Comparison of ENCODE assay signal across 8 mouse cellular contexts in the genomic region with DNA sequence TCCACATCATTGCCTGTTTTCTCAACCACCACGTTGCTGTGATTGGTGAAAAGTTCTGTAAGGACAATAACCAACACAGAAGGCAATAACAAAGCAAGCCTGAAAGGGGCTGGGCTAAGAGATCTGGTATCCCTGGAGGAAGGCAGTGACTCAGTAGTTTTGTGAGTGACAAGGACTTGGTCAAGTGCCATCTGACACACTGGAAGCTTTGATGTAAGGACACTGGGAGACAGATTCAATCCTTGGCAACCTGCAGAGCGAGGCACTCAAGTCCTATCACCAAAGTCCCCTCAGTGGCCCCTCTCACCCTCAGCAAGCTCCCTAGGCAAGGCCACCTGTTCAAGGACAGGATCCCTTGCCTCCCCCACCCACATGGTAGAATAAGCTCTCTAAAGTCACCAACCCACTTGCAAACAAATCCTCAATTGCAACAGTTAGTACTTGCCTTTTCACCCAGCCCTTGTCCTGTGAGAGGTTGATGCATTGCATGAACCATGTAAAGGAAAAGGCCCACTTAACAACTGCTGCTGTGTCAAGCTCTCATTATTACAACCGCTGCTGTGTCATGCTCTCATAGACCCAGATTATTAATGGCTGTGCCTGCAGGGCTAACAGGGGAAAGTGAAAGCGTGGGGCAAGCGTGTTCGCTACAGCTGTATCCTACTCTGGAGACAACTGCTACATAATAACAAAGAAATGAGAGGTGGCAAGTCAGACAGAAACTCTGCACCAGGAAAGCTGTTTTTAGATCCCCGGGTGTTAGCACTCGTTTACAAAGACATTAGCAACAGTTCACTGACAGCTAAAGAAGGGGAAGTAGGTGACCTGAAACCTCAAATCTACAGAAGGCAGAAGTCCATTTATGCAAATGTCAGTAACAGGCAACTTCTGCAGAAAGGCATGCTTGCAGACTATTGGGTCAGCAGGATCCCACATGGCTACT. TPM values are rescaled to one million over a fixed set of nuclear protein-coding genes. Genes with fewer than 3 reads are reported as not detected.
A peak's percentile ranks its signal among the peaks of the same experiment; 100 is the strongest.
DNase-seq lines count a peak whose midpoint lies in the region; ATAC-seq and TF ChIP-seq lines count a peak whose summit lies in the region.
"Had no signal": no experiment of that assay in that cellular context is flagged by ENCODE, and none has a peak within 500 bp of the region (broad histone marks: within the 10 kb centered on the region; RNA-seq: fewer than 3 reads in every experiment).

No protein-coding gene starts in this region.

- TF ChIP-seq EP300 in liver, embryonic 14.5 days (IDR thresholded peaks at IDR 0.05; ENCODE audit: low read depth), result no peak

- no peak overlapping the region for H3K9ac ChIP-seq in hindbrain, embryonic 14.5 days
- no peak overlapping the region for H3K9ac ChIP-seq in liver, embryonic 14.5 days (replicated peaks)
- no peak overlapping the region for H3K9ac ChIP-seq in neural tube, embryonic 11.5 days (ENCODE audit: low read length)

- H3K36me3 ChIP-seq in hindbrain, embryonic 14.5 days (replicated peaks; ENCODE audit: control insufficient read depth, insufficient read depth), result no peaks in the 10 kb centered on the region
- no peaks in the 10 kb centered on the region for H3K36me3 ChIP-seq in liver, embryonic 14.5 days (replicated peaks; ENCODE audit: control insufficient read depth, insufficient read depth, low read depth)
- H3K36me3 ChIP-seq in neural tube, embryonic 11.5 days (ENCODE audit: control insufficient read depth, insufficient read depth, low read length), result no peaks in the 10 kb centered on the region

- 22% methylated on average over 8 of the region's 8 CpGs for WGBS in hindbrain, embryonic 14.5 days
- WGBS in liver, embryonic 14.5 days (ENCODE audit: insufficient replicate concordance), result 15% methylated on average over 8 of the region's 8 CpGs
- 21% methylated on average over 8 of the region's 8 CpGs for WGBS in neural tube, embryonic 11.5 days

- no peak overlapping the region for H3K4me3 ChIP-seq in hindbrain, embryonic 14.5 days (replicated peaks; ENCODE audit: low read length)
- peak overlapping the region; percentile 17 to 41; a peak in 2 of 4 replicates for H3K4me3 ChIP-seq in liver, embryonic 14.5 days (ENCODE audit: insufficient read depth in 1 of 2, low read depth in 2 of 2, low read length in 2 of 2)
- no peak overlapping the region for H3K4me3 ChIP-seq in neural tube, embryonic 11.5 days (ENCODE audit: low read depth, low read length)
- H3K4me3 ChIP-seq: erythroblast, embryonic 14.5 days had no signal

- no peak for TF ChIP-seq CTCF in liver, embryonic 14.5 days (IDR thresholded peaks at IDR 0.05; ENCODE audit: low read depth)

- H3K27me3 ChIP-seq in hindbrain, embryonic 14.5 days (ENCODE audit: control insufficient read depth, insufficient read depth, low read length), result no peaks in the 10 kb centered on the region
- H3K27me3 ChIP-seq in liver, embryonic 14.5 days (ENCODE audit: control insufficient read depth, insufficient read depth, low read length), result no peaks in the 10 kb centered on the region
- no peaks in the 10 kb centered on the region for H3K27me3 ChIP-seq in neural tube, embryonic 11.5 days (ENCODE audit: control insufficient read depth, insufficient read depth, low read length)

- DNase-seq in MN1 (ENCODE audit: low spot score), result peak; percentile 65
- DNase-seq in adrenal gland, postnatal 36 days, result peak; percentile 77
- peak; percentile 49 for DNase-seq in hindbrain, embryonic 14.5 days (ENCODE audit: low spot score)
- DNase-seq in liver, embryonic 14.5 days (ENCODE audit: low read depth in 3 of 3, low spot score in 3 of 3), result no peak
- DNase-seq in neural tube, embryonic 11.5 days (ENCODE audit: low spot score), result peak; percentile 64
- no peak for DNase-seq in cerebellum, postnatal 10 days
- DNase-seq in left cerebral cortex, postnatal 25 days (ENCODE audit: low spot score in 2 of 2), result no peak

- 0 out of 2 replicates have a peak overlapping the region, but pooled peaks have one; percentile 5 for H3K4me2 ChIP-seq in hindbrain, embryonic 14.5 days (replicated peaks)
- H3K4me2 ChIP-seq in liver, embryonic 14.5 days (ENCODE audit: low read depth), result peak overlapping the region; percentile 24; the same call in 1 of the 2 replicates
- no peak overlapping the region for H3K4me2 ChIP-seq in neural tube, embryonic 11.5 days (ENCODE audit: low read depth)

- peaks cover 23% of the 10 kb centered on the region; the same call in 1 of the 2 replicates for H3K4me1 ChIP-seq in hindbrain, embryonic 14.5 days (replicated peaks; ENCODE audit: control insufficient read depth, insufficient read depth, low read length)
- peaks cover 0 to 2% of the 10 kb centered on the region in 2 experiments; a peak in 1 of 4 replicates for H3K4me1 ChIP-seq in liver, embryonic 14.5 days (replicated peaks; ENCODE audit: control insufficient read depth in 2 of 2, insufficient read depth in 2 of 2, low read length in 1 of 2)
- 0 out of 2 replicates have a peak, but pooled peaks cover 7% of the 10 kb centered on the region for H3K4me1 ChIP-seq in neural tube, embryonic 11.5 days (ENCODE audit: control insufficient read depth, insufficient read depth, low read length)

- no peaks in the 10 kb centered on the region for H3K9me3 ChIP-seq in hindbrain, embryonic 14.5 days (ENCODE audit: control insufficient read depth, low read length)
- H3K9me3 ChIP-seq in liver, embryonic 14.5 days (ENCODE audit: control insufficient read depth, low read length), result no peaks in the 10 kb centered on the region
- H3K9me3 ChIP-seq in neural tube, embryonic 11.5 days (ENCODE audit: control insufficient read depth, low read length), result no peaks in the 10 kb centered on the region

- ATAC-seq in hindbrain, embryonic 14.5 days (ENCODE audit: low FRiP score), result 0 out of 2 replicates have a peak, but pooled peaks have one; percentile 38
- peak; percentile 53; the same call in 1 of the 2 replicates for ATAC-seq in liver, embryonic 14.5 days (ENCODE audit: insufficient read depth)
- ATAC-seq in neural tube, embryonic 11.5 days (ENCODE audit: insufficient read depth, low FRiP score, low TSS enrichment), result peak; percentile 39

- intact Hi-C loops in left cerebral cortex, postnatal 25 days (cut with DNase I), result no loop called here

- H3K27ac ChIP-seq in hindbrain, embryonic 14.5 days, result peak overlapping the region; percentile 47; the same call in 1 of the 2 replicates
- no peak overlapping the region for H3K27ac ChIP-seq in liver, embryonic 14.5 days
- H3K27ac ChIP-seq in neural tube, embryonic 11.5 days (ENCODE audit: low read depth, low read length), result 0 out of 2 replicates have a peak overlapping the region, but pooled peaks have one; percentile 40

RNA-seq across cellular contexts. Expression of gene Hhat, which starts 18.1 kb away (rescaled TPM):
- total RNA-seq in adrenal gland, postnatal 36 days (2021), result 1 to 10 TPM; 2.9 to 8.5 TPM
- polyA plus RNA-seq in hindbrain, embryonic 14.5 days (2014; fragmentation: Nextera tagmentation; extraction: Ambion mirVana), result 3.5 and 3.9 TPM in 2 replicates
- polyA plus RNA-seq in liver, embryonic 14.5 days (2012; rRNA removed), result 0.53 and 0.73 TPM in 2 replicates
- polyA plus RNA-seq in liver, embryonic 14.5 days (2014; fragmentation: Nextera tagmentation; extraction: Ambion mirVana), result 0.54 and 1.4 TPM in 2 replicates
- 8.9 and 9.2 TPM in 2 replicates for polyA plus RNA-seq in neural tube, embryonic 11.5 days (2014; fragmentation: Nextera tagmentation; extraction: Ambion mirVana)
- total RNA-seq in left cerebral cortex, postnatal 25 days (2021), result 1 to 10 TPM; 1.2 to 2.2 TPM
- polyA plus RNA-seq: erythroblast, embryonic 14.5 days had no signal

Comparison
In these comparisons a context has a peak if more than half of its experiments do, and no peak if none do; other contexts are left out.
1. DNase-seq: peak in MN1 (single experiment), adrenal gland, postnatal 36 days (2 of 2), hindbrain, embryonic 14.5 days (single experiment) and neural tube, embryonic 11.5 days (single experiment); none in liver, embryonic 14.5 days (0 of 3), cerebellum, postnatal 10 days (0 of 2) and left cerebral cortex, postnatal 25 days (0 of 2).
2. H3K4me3 ChIP-seq: peak in liver, embryonic 14.5 days (2 of 2); none in hindbrain, embryonic 14.5 days (single experiment) and neural tube, embryonic 11.5 days (single experiment).
3. Peak in every context shown above with its lines, with median percentiles within 50 percentile points of each other: ATAC-seq.